Mouse (Mus musculus): Measurements from ENCODE around the gene B4galt4.

Gene B4galt4

GRCm38 (mm10) chr16:38729610-38730288, 12.3 kb upstream of the B4galt4 start:
- DNase-seq, result peak; percentile 21

- no peak for DNase-seq
Measured at GRCm38 (mm10) chr16:38730921-38731320, 11.1 kb upstream of the B4galt4 start.

- no peak for DNase-seq
Measured at GRCm38 (mm10) chr16:38741204-38741903, 710 bp upstream of the B4galt4 start.

- DNase-seq, result peak; percentile 47
Measured at GRCm38 (mm10) chr16:38742659-38743131, 631 bp downstream of the B4galt4 start.

- DNase-seq, result no peak
Measured at GRCm38 (mm10) chr16:38743941-38744673, 2.0 kb downstream of the B4galt4 start.

- DNase-seq, result no peak
Measured at GRCm38 (mm10) chr16:38750803-38751202, 8.7 kb downstream of the B4galt4 start.

GRCm38 (mm10) chr16:38753631-38754030, 11.6 kb downstream of the B4galt4 start:
- DNase-seq, result no peak

- no peak for DNase-seq
Measured at GRCm38 (mm10) chr16:38755452-38756176, 13.6 kb downstream of the B4galt4 start.

GRCm38 (mm10) chr16:38756177-38756503, 14.1 kb downstream of the B4galt4 start:
- DNase-seq, result no peak

- DNase-seq, result no peak
Measured at GRCm38 (mm10) chr16:38756572-38756971, 14.5 kb downstream of the B4galt4 start.

GRCm38 (mm10) chr16:38757626-38758025, 15.6 kb downstream of the B4galt4 start:
- no peak for DNase-seq

- no peak for DNase-seq
Measured at GRCm38 (mm10) chr16:38758104-38758861, 16.2 kb downstream of the B4galt4 start.

GRCm38 (mm10) chr16:38760239-38760638, 18.2 kb downstream of the B4galt4 start:
- no peak for DNase-seq

GRCm38 (mm10) chr16:38760834-38761375, 18.8 kb downstream of the B4galt4 start:
- DNase-seq, result peak; percentile 16

- no peak for DNase-seq
Measured at GRCm38 (mm10) chr16:38761972-38762371, 19.9 kb downstream of the B4galt4 start.

GRCm38 (mm10) chr16:38762401-38762800, 20.3 kb downstream of the B4galt4 start:
- DNase-seq, result no peak

GRCm38 (mm10) chr16:38763508-38763907, 21.4 kb downstream of the B4galt4 start:
- DNase-seq, result no peak

GRCm38 (mm10) chr16:38766671-38767070, 24.6 kb downstream of the B4galt4 start:
- no peak for DNase-seq

- DNase-seq, result no peak
Measured at GRCm38 (mm10) chr16:38767761-38768160, 25.7 kb downstream of the B4galt4 start.

- no peak for DNase-seq
Measured at GRCm38 (mm10) chr16:38768386-38768785, 26.3 kb downstream of the B4galt4 start.

- no peak for DNase-seq
Measured at GRCm38 (mm10) chr16:38769529-38769928, 27.5 kb downstream of the B4galt4 start.

- no peak for DNase-seq
Measured at GRCm38 (mm10) chr16:38771145-38771544, 29.1 kb downstream of the B4galt4 start.

Data from thymus, postnatal 25 days (tissue).